Mouse (Mus musculus) embryonic stem cell, embryonic (primary cell): ENCODE results near the gene Pxn.
"Not testable (repeated sequence)": the region's sequence is repeated elsewhere in the genome, so short reads cannot be mapped to it uniquely, and the experiment has no call there.

Source experiments
- CTCF ChIA-PET, 4 experiments: fragments of 300-600 bp in 2 of 4; fragments of 350-600 bp in 2 of 4; sonication (Branson Sonifier 250); formaldehyde crosslinking; loops; one replicate each; lab custom pipeline; 2022; ENCODE audit warnings: inconsistent platforms in 2 of 4; lab: Charles Lee
- POLR2A ChIA-PET, 4 experiments: fragments of 300-600 bp in 2 of 4; fragments of 350-600 bp in 2 of 4; sonication (Branson Sonifier 250); formaldehyde crosslinking; loops; one replicate each; lab custom pipeline; 2022; ENCODE audit warnings: antibody characterized with exemption in 4 of 4, inconsistent platforms in 1 of 4; lab: Charles Lee

Gene Pxn

DNA sequence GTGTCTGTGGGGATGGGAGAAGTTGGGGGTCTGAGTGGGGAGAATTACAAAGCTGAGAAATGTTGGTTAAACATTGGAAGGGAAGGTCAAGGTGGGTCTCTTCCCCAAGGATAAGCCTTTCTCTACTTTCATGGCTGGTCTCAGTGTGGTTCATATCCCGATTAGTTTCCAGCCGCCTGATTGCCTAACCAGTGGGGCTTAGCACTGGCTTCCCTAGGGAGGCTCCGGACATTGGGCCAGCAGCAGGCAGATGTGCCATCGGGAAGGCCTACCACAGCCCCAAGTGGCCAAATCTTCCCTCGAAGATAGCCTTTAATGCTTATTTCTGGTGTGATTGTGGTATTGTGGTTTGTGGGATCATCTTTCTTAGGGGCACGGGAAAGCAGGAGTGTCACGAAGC lies 5.9 kb downstream of the Pxn start:
- CTCF ChIA-PET: interaction anchor here in 1 of 4 experiments (1.1 kb wide), 1 partner anchor 26 kb away, joined by 6 read pairs; no protein-coding TSS in a partner anchor
- POLR2A ChIA-PET: interaction anchor here in 2 of 4 experiments (0.6 to 13.0 kb wide), 8 partner anchors 10 to 47 kb away, joined by 3 to 114 read pairs (median 3); partner anchors contain the start of genes Rplp0 (in 1 of the 2) and Sirt4 (in 1 of the 2)

DNA sequence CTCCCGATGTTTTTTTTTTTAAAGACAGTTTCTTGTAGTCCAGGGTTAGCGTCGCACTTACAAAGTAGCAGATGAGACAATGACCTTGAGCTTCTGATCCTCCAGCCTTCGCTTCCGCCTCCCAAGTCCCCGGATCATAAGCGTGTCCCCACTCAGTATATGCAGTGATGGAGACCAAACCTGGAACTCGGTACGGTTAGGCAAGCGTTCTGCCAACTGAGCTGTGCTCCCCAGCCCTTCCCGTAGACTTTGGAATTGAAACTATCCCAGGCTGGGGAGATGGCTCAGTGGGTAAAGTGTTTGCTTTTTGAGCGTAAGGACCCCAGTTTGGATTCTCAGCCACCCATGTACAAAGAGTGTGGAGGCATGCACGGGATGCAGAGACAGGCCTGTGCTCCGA lies 6.8 kb downstream of the Pxn start:
- ChIA-PET POLR2A (interaction anchor here in 2 of 4 experiments (0.6 to 5.9 kb wide), 8 partner anchors 12 to 81 kb away, joined by 3 to 40 read pairs (median 6); no protein-coding TSS in a partner anchor), CTCF (interaction anchor here in 1 of 4 experiments (2.0 kb wide), 1 partner anchor 25 kb away, joined by 4 read pairs; no protein-coding TSS in a partner anchor)

DNA sequence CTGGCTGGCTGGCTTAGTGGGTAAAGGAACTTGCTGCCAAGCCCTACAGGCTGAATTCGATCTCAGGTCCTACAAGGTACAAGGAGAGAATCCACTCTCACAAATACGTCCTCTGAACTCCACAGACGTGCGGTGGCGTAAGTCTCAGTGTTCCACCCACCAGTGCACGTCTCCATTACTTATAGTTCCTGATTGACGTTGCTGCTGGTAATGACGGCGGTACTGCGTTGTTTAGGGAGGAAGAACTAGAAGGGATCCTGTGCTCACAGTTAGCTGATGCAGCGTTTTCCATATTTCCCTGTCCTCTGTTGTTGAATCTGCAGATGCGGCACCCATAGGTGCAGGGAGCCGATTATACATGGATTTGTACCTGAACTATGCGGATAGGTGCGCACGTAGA lies 7.2 kb downstream of the Pxn start:
- POLR2A ChIA-PET: interaction anchor here in 2 of 4 experiments (1.1 to 5.9 kb wide), 10 partner anchors 11 to 42 kb away, joined by 3 to 40 read pairs (median 9); no protein-coding TSS in a partner anchor
- CTCF ChIA-PET: interaction anchor here in 1 of 4 experiments (2.0 kb wide), 1 partner anchor 25 kb away, joined by 4 read pairs; no protein-coding TSS in a partner anchor

DNA sequence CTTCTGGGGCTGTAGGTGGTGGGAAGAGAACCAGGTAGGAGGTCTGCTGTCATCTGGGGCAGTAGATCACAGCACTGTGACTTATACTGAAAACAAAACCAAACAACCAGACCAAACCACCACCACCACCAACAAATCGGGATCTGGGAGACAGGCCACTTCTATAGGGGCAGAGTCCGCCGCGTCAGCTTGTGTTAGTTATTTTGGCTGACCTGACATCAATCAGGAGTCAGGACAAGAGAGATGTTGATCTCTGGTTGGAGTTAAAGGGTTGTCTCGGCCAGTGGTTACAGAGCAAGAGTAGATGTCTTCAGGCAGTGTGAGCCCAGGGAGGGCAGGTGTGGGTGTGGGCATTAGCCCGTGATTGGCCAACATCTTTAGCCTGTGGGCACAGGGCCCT lies 7.9 kb downstream of the Pxn start:
- CTCF ChIA-PET: interaction anchor here in 2 of 4 experiments (1.7 to 2.0 kb wide), 2 partner anchors 24 kb away, joined by 4 to 9 read pairs; no protein-coding TSS in a partner anchor

DNA sequence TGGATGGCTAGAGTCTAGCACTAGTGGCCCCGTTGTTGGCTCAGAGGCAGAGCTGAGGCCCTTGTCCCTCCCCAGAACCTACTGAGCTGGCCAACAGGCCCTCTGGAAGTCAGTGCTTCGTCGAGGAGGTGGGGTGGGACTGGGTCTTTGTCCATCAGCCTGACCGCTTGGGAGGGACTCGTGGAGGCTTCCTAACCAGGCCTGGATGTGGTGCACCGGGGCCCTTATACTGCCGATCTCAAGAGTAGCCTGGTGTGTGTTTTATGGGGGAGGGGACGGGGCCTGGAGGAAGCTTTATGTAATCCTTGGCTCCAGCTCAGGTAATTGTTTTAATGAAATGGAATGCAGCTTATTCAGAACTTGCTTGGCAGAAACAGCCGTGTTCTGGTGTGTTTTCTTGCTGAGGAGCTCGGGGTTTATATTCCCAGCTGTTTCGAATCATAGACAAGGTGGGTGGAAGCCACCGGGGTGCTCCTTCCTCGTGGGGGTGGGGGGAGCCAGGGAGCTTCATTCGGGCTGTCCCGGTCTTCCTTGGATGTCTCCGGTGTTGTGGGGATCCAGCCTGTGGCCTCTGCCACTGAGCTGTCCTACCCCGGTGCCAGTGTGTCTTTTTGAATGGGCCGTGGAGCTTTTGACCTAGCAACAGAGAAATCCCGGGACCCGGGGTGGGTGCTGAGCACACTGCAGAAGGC lies 8.6 kb downstream of the Pxn start:
- POLR2A ChIA-PET: interaction anchor here (0.6 to 5.9 kb wide), 32 partner anchors 9 to 428 kb away, joined by 3 to 40 read pairs (median 4); partner anchors contain the start of gene Rplp0 (in 1 of the 4)

More for the DNA sequence above, 7.9 kb downstream of the Pxn start:
- POLR2A ChIA-PET: interaction anchor here in 3 of 4 experiments (0.6 to 5.9 kb wide), 22 partner anchors 10 to 224 kb away, joined by 3 to 40 read pairs (median 4); partner anchors contain the start of gene Rplp0 (in 1 of the 3)

DNA sequence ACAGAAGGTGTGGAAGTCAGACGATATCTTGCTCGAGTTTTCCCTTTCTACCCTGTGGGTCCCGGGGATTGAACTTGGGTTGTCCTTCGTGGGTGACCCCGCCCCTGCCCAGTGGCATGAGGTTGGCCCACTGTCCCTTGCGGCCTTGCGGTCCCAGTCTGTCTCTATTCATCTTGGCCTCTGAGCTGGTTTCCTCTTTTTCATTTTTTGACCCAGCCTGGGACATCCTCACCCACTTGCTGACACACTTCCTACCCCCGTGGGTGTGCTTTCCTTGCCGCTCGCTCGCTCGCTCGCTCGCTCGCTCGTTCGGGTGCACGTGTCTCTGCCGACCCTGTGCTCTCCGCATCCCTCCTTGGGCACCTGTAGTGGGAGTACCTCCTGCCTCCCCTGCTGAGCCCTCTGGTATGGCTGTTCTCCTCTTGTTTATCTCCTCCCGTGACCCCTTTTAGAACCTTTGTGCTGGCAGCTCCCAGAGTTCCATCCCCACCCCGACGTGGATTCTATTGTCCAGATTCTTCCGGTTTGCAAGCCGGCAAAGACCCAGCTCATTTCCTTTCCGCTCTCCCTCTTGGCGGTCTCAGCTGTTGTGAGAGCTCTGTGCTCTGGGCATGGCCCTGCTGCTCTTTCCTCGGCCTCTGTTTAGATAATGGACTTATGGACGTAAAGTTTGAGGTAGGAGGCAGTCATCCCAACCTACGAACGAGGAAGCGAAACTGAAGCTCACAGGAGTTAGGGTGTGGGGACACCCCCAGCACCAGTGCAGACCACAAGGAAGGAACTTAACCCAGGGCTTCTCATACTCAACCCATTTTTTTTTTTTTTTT lies 9.8 kb downstream of the Pxn start:
- ChIA-PET CTCF (interaction anchor here (0.6 to 1.9 kb wide), 9 partner anchors 9 to 216 kb away, joined by 3 to 13 read pairs (median 4); no protein-coding TSS in a partner anchor), POLR2A (interaction anchor here (0.5 to 5.9 kb wide), 57 partner anchors 8 to 1074 kb away, joined by 3 to 40 read pairs (median 4); partner anchors contain the start of genes Rplp0 (in 2 of the 4) and Sirt4 (in 1 of the 4))

More for the DNA sequence above, 8.6 kb downstream of the Pxn start:
- CTCF ChIA-PET: interaction anchor here in 3 of 4 experiments (0.6 to 2.0 kb wide), 5 partner anchors 23 to 150 kb away, joined by 3 to 9 read pairs (median 3); no protein-coding TSS in a partner anchor

DNA sequence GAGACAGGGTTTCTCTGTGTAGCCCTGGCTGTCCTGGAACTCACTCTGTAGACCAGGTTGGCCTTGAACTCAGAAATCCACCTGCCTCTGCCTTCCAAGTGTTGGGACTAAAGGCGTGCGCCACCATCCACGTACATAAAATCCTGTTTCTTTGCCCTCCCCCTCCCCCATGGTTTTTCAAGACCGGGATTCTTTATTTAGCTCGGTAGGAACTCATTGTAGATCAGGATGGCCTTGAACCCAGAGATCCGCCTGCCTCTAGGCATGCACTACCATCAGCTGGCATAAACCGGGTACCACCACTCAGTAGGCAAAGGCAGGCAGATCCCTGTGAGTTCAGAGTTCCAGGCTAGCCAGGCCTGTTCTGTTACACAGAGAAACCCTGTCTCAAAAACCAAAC lies 10.4 kb downstream of the Pxn start:
- ChIA-PET CTCF (interaction anchor here (0.6 to 1.9 kb wide), 8 partner anchors 10 to 758 kb away, joined by 3 to 13 read pairs (median 6); no protein-coding TSS in a partner anchor), POLR2A (interaction anchor here (0.5 to 5.9 kb wide), 57 partner anchors 8 to 507 kb away, joined by 3 to 40 read pairs (median 4); partner anchors contain the start of genes Rplp0 (in 2 of the 4) and Sirt4 (in 1 of the 4))

DNA sequence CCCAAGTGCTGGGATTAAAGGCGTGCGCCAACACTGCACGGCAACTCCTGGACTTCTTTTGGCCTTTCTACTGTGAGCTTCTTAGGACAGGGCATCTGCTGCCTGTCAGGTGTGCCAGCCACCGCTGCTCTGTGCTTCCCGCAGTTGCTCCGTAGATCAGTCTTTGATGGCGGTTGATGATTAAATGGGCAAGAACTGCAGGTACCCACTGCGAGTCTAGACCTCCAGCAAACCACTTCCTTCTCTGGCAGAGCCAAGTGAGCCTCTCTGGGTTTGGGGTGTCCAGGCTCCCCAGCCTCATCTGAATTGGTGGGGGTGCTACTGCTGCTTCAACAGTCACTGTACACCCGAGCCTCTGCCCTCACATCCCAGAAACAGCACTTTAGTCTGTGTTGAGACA lies 11.0 kb downstream of the Pxn start:
- CTCF ChIA-PET: interaction anchor here (0.7 to 1.9 kb wide), 5 partner anchors 14 to 759 kb away, joined by 4 to 13 read pairs (median 6); no protein-coding TSS in a partner anchor

DNA sequence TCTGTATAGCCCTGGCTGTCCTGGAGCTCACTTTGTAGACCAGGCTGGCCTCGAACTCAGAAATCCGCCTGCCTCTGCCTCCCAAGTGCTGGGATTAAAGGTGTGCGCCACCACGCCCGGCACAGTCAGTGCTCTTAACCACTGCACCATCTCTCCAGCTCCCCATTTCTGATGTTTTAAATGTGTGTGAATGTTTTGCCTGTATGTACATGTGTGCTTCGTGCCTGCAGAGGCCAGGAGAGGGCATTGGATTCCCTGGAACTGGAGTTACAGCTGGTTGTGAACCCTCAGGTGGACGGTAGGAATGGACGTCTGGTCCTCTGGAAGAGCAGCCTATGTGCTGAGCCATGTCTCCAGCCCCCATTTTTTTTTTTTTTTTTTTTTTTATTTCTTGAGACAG lies 11.7 kb downstream of the Pxn start:
- CTCF ChIA-PET: not testable (repeated sequence)
- POLR2A ChIA-PET: interaction anchor here in 2 of 4 experiments (1.0 to 9.0 kb wide), 6 partner anchors 9 to 63 kb away, joined by 3 to 52 read pairs (median 20); no protein-coding TSS in a partner anchor

More for the DNA sequence above, 11.0 kb downstream of the Pxn start:
- POLR2A ChIA-PET: interaction anchor here (0.6 to 5.9 kb wide), 37 partner anchors 9 to 314 kb away, joined by 3 to 40 read pairs (median 5); partner anchors contain the start of genes Rplp0 (in 1 of the 4) and Sirt4 (in 1 of the 4)

DNA sequence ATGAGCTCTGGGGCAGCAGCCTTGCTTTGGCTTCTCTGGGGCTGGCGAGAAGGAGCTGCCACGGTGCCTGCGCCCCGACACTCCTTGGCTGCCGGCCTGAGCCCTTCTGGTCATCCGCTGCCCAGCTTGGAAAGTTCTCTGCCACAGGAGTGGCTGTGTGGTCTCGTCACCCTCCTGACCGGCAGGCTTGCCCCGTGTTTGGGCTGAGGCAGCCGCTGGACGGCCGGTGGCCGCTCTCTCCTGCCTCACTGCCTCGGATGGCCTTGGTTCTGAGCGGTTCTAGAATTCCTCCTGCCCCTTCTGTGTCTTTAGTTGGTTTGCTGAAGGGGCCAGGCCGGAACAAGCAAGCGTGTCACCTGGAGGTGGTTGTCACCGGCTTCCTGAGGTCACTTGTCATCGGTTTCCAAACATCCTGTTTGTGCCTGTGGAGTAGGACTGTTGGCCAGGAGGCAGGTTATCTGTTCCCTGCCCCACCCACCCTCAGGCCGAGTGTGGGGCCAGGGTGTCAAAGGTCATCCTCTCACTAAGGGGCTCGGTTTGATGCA lies 13.9 kb downstream of the Pxn start:
- ChIA-PET POLR2A (interaction anchor here in 3 of 4 experiments (0.5 to 9.0 kb wide), 20 partner anchors 10 to 1411 kb away, joined by 3 to 52 read pairs (median 4); partner anchors contain the start of genes Rplp0 (in 1 of the 3) and Sirt4 (in 1 of the 3)), CTCF (interaction anchor here in 2 of 4 experiments (0.7 to 1.9 kb wide), 5 partner anchors 11 to 38 kb away, joined by 3 to 9 read pairs (median 4); no protein-coding TSS in a partner anchor)

DNA sequence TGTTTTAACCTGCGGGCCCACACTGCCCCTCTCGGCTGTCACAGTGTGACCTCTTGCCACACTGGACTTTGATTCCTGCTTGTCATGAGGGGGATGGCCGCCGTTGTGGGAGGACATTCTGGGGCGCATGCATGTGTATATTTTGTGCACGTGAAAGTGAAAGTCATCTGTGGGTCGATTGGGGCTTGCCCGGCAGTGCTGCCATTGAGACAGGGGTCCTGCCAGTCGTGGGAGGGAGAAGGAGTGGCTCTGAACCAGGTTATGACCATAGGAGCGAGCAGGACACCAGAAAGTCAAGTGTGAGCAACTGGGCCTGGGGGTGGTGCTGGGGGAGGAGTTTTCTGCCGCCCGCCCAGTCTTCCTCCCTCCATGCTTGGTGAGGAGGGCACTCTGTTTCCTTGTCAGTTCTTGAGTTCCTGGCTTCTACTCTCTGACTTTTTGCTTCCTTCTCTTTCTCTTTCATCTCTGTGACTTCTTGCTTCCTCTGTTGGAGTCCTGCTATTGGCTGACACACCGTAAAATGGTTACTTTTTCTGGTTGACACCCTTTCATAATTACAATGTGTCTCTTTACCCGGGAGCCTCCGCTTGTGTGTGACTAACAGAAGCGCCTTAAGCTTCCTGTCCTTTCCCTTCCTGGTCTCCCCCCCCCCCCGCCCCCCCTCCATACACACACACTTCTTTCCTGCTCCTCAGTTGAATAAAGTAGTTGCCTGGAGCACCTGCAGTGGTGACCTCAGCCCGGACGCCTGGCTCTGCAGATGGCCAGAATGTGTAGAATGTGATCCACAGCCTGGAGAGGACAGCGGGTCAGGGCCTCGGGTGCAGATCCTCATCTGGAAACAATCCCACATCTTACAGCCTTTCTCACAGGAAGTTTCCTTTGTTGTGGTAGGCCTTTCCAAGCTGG lies 15.3 kb downstream of the Pxn start:
- CTCF ChIA-PET: interaction anchor here in 3 of 4 experiments (0.6 to 1.6 kb wide), 6 partner anchors 12 to 72 kb away, joined by 3 to 8 read pairs (median 4); no protein-coding TSS in a partner anchor
- POLR2A ChIA-PET: interaction anchor here in 3 of 4 experiments (0.9 to 9.0 kb wide), 15 partner anchors 10 to 42 kb away, joined by 3 to 52 read pairs (median 4); partner anchors contain the start of gene Gcn1l1 (in 1 of the 3)

DNA sequence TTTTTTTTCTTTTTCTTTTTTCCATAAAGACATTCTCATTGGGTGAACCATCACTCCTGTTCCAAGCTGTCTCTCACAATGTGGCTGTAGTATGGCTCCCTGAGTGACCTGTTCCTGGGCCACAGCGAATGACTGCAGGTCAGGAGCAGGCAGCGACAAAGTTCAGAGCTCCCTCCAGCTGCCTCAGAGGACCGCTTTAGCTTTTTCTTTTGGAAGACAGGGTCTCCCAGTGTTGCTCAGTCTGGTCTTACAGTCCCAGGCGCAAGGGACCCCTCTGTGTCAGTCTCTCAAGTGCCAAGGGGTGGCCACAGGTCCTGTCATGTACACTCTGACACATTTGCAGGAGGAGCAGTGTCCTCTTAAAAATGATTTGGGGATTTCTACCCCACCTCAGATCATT lies 16.1 kb downstream of the Pxn start:
- POLR2A ChIA-PET: interaction anchor here in 3 of 4 experiments (0.9 to 9.0 kb wide), 7 partner anchors 9 to 41 kb away, joined by 3 to 52 read pairs (median 3); partner anchors contain the start of gene Gcn1l1 (in 1 of the 3)
- CTCF ChIA-PET: interaction anchor here (0.6 to 1.0 kb wide), 4 partner anchors 13 to 72 kb away, joined by 3 to 13 read pairs (median 4); no protein-coding TSS in a partner anchor

DNA sequence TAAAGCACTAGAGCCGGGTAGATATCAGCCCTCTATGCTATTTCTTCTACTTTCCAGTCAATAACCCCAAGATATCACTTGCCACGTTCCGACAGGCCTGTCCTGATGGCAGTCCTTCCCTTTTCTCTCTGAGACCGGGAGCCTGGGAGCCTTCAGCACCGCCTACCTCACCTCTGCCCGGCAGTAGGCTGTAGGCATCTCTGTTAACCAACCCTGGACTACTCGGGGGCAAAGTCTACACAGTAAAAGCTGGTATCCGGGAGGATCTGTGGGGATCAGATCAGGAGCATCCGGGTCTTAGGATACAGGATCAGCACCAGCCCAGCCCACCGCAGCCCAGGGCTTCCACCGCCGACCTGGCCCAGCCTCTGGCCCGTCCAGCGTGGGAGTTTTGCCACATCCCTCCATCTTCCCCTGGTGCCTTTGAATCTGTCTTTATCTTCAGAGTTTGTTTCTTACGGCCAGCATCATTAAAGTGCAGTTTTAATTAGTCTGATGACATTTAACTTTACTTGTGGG lies 16.6 kb downstream of the Pxn start:
- ChIA-PET CTCF (interaction anchor here (0.6 to 2.2 kb wide), 9 partner anchors 12 to 318 kb away, joined by 3 to 13 read pairs (median 4); no protein-coding TSS in a partner anchor), POLR2A (interaction anchor here (0.6 to 9.0 kb wide), 18 partner anchors 8 to 320 kb away, joined by 3 to 52 read pairs (median 7); partner anchors contain the start of gene Gcn1l1 (in 1 of the 4))

DNA sequence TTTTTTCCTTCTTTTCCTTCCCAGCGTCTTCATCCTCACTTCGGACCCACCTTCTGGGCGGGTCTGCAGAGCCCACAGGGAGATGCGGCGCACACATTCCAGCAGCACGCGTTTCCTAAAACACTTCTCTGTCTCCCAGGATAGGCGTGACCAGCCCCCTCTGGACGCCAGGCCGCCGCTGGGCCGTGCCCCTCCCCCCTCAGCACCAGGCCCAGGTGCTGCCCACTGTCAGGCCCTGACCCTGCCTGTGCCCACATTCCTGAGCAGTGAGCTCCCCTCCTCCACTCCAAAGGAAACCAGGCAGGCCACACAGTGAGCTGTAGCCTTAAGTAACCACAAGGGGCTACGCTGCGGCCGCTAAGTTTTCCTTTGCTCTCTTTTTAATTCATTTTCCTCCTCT lies 17.5 kb downstream of the Pxn start:
- CTCF ChIA-PET: interaction anchor here (0.5 to 2.4 kb wide), 15 partner anchors 11 to 520 kb away, joined by 3 to 11 read pairs (median 4); partner anchors contain the start of gene Rplp0 (in 1 of the 4)
- POLR2A ChIA-PET: interaction anchor here (0.6 to 9.0 kb wide), 34 partner anchors 7 to 552 kb away, joined by 3 to 52 read pairs (median 4); partner anchors contain the start of genes Gcn1l1 (in 1 of the 4) and Sirt4 (in 1 of the 4)

DNA sequence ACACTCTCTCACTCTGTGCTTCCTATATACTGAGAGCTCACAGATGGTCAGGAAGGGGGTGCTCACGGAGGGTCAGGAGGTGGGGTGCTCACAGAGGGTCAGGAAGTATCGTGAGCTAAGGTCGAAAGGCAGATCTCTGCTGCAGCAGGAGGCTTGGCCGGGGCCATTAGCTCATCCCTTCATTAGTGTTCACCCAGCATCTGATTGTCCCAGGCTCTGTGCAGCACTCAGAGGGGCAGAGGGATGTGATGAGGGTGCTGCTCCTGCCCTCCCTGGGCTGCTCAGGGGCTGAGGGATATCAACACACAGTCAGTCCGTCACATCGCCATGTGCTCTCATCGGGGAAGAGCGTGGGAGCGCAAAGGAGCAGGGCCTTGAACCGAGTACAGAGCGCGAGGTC lies 18.0 kb downstream of the Pxn start:
- CTCF ChIA-PET: interaction anchor here (0.8 to 2.4 kb wide), 12 partner anchors 10 to 152 kb away, joined by 3 to 11 read pairs (median 4); partner anchors contain the start of gene Rplp0 (in 1 of the 4)
- POLR2A ChIA-PET: interaction anchor here (0.6 to 9.0 kb wide), 36 partner anchors 8 to 553 kb away, joined by 3 to 52 read pairs (median 5); partner anchors contain the start of genes Gcn1l1 (in 1 of the 4), Pxn (in 1 of the 4) and Sirt4 (in 1 of the 4)
